Mouse (Mus musculus) intestine, embryonic 15.5 days (tissue): Measurements from ENCODE around the gene Clcnka. TPM values are rescaled to one million over a fixed set of nuclear protein-coding genes. Genes with fewer than 3 reads are reported as not detected.

Experiments
- ATAC-seq: fragments of 200-750 bp; cut with Nextera tagmentation; 2 replicates; pipeline ENCODE4 v1.8.0; 2017; ENCODE audit warnings: moderate TSS enrichment, moderate library complexity
- H3K27ac ChIP-seq: fragments of 300-500 bp; sonication (generic); 2 replicates; pipeline ENCODE4 v1.5.1; 2015; ENCODE audit warnings: mild to moderate bottlenecking, inconsistent platforms
- H3K27me3 ChIP-seq: fragments of 300-500 bp; sonication (generic); replicated peaks from 2 replicates; pipeline ENCODE4 v1.6.1; 2015; ENCODE audit warnings: inconsistent platforms
- H3K36me3 ChIP-seq: fragments of 300-500 bp; sonication (generic); 2 replicates; pipeline ENCODE4 v1.6.1; 2015; ENCODE audit warnings: inconsistent platforms
- H3K4me1 ChIP-seq: fragments of 300-500 bp; sonication (generic); replicated peaks from 2 replicates; pipeline ENCODE4 v1.6.1; 2015; ENCODE audit warnings: inconsistent platforms
- H3K4me2 ChIP-seq: fragments of 300-500 bp; sonication (generic); replicated peaks from 2 replicates; pipeline ENCODE4 v1.6.1; 2015; ENCODE audit warnings: mild to moderate bottlenecking, inconsistent platforms
- H3K4me3 ChIP-seq: fragments of 300-500 bp; sonication (generic); replicated peaks from 2 replicates; pipeline ENCODE4 v1.5.1; 2015; ENCODE audit warnings: inconsistent platforms
- H3K9ac ChIP-seq: fragments of 300-500 bp; sonication (generic); 2 replicates; pipeline ENCODE4 v1.6.1; 2015; ENCODE audit warnings: inconsistent platforms
- H3K9me3 ChIP-seq: fragments of 300-500 bp; sonication (generic); 2 replicates; pipeline ENCODE4 v1.6.1; 2016; ENCODE audit warnings: inconsistent platforms
- WGBS: fragments of 180-500 bp; shearing (Covaris S2); methylation state at CpG from one replicate; pipeline ENCODE4 v1.1.7; 2015; 5-methylcytosine and 5-hydroxymethylcytosine counted together
- polyA plus RNA-seq: library from polyadenylated mRNA; unstranded; fragments of >200 nt; fragmentation: Nextera tagmentation; extraction: Ambion mirVana; gene quantifications from 2 replicates; pipeline ENCODE4 v1.2.1, GENCODE M21; 2015

Clcnka gene
- polyA plus RNA-seq, 1 experiment from 2014 or later, result 0.08 TPM

- H3K4me3 ChIP-seq, result no peak overlapping the region
- H3K36me3 ChIP-seq, result no peaks in the 10 kb centered on the region
- no peak for ATAC-seq
- H3K4me1 ChIP-seq, result peaks cover 20% of the 10 kb centered on the region; the same call in 1 of the 2 replicates
- no peaks in the 10 kb centered on the region for H3K27me3 ChIP-seq
- H3K9me3 ChIP-seq, result no peaks in the 10 kb centered on the region
- no peak overlapping the region for H3K9ac ChIP-seq
- no peak overlapping the region for H3K27ac ChIP-seq
- 53% methylated on average over 9 of the region's 9 CpGs for WGBS
- H3K4me2 ChIP-seq, result no peak overlapping the region
Measured at GRCm38 (mm10) chr4:141429847-141430246, 31.3 kb upstream of the Clcnka start.

- no peak for ATAC-seq
- 83% methylated on average over 6 of the region's 6 CpGs for WGBS
- peaks cover 21% of the 10 kb centered on the region; the same call in 1 of the 2 replicates for H3K4me1 ChIP-seq
Measured at GRCm38 (mm10) chr4:141429381-141429780, 30.9 kb upstream of the Clcnka start.

GRCm38 (mm10) chr4:141427921-141428320, 29.4 kb upstream of the Clcnka start:
- 87% methylated on average over 13 of the region's 13 CpGs for WGBS
- H3K27me3 ChIP-seq, result no peaks in the 10 kb centered on the region
- no peaks in the 10 kb centered on the region for H3K36me3 ChIP-seq
- H3K27ac ChIP-seq, result no peak overlapping the region
- no peak overlapping the region for H3K4me2 ChIP-seq
- no peak overlapping the region for H3K9ac ChIP-seq
- no peak overlapping the region for H3K4me3 ChIP-seq
- H3K9me3 ChIP-seq, result no peaks in the 10 kb centered on the region
- ATAC-seq, result no peak
- peaks cover 21% of the 10 kb centered on the region; the same call in 1 of the 2 replicates for H3K4me1 ChIP-seq

More at GRCm38 (mm10) chr4:141429381-141429780, 30.9 kb upstream of the Clcnka start:
- Histone ChIP-seq H3K27ac (no peak overlapping the region), H3K4me3 (no peak overlapping the region), H3K9me3 (no peaks in the 10 kb centered on the region), H3K27me3 (no peaks in the 10 kb centered on the region), H3K9ac (no peak overlapping the region), H3K4me2 (no peak overlapping the region), H3K36me3 (no peaks in the 10 kb centered on the region)

- Histone ChIP-seq H3K4me2 (0 out of 2 replicates have a peak overlapping the region, but pooled peaks have one; percentile 76), H3K27ac (peak overlapping the region; percentile 17; the same call in 1 of the 2 replicates), H3K4me3 (no peak overlapping the region), H3K4me1 (peaks cover 22% of the 10 kb centered on the region; the same call in 1 of the 2 replicates), H3K36me3 (no peaks in the 10 kb centered on the region), H3K9me3 (no peaks in the 10 kb centered on the region), H3K27me3 (no peaks in the 10 kb centered on the region), H3K9ac (no peak overlapping the region)
- ATAC-seq, result no peak
- WGBS, result 67% methylated on average over 10 of the region's 10 CpGs
Measured at GRCm38 (mm10) chr4:141426796-141427745, 28.5 kb upstream of the Clcnka start.

GRCm38 (mm10) chr4:141425484-141426479, 27.3 kb upstream of the Clcnka start:
- H3K4me3 ChIP-seq, result peak overlapping the region; percentile 41
- peak; percentile 67 for ATAC-seq
- 4% methylated on average over 36 of the region's 36 CpGs for WGBS

GRCm38 (mm10) chr4:141423691-141424431, 25.3 kb upstream of the Clcnka start:
- 88% methylated on average over 13 of the region's 13 CpGs for WGBS

More at GRCm38 (mm10) chr4:141425484-141426479, 27.3 kb upstream of the Clcnka start:
- Histone ChIP-seq H3K27ac (peak overlapping the region; percentile 22), H3K4me2 (peak overlapping the region; percentile 76), H3K9ac (peak overlapping the region; percentile 50), H3K4me1 (peaks cover 35% of the 10 kb centered on the region), H3K27me3 (no peaks in the 10 kb centered on the region), H3K9me3 (no peaks in the 10 kb centered on the region), H3K36me3 (no peaks in the 10 kb centered on the region)

GRCm38 (mm10) chr4:141423288-141423687, 24.8 kb upstream of the Clcnka start:
- Histone ChIP-seq H3K9me3 (no peaks in the 10 kb centered on the region), H3K36me3 (no peaks in the 10 kb centered on the region), H3K9ac (no peak overlapping the region), H3K27me3 (no peaks in the 10 kb centered on the region), H3K4me3 (no peak overlapping the region), H3K27ac (no peak overlapping the region), H3K4me1 (peaks cover 49% of the 10 kb centered on the region), H3K4me2 (peak overlapping the region; percentile 49; the same call in 1 of the 2 replicates)
- 82% methylated on average over 5 of the region's 5 CpGs for WGBS
- no peak for ATAC-seq

More at GRCm38 (mm10) chr4:141423691-141424431, 25.3 kb upstream of the Clcnka start:
- H3K36me3 ChIP-seq, result no peaks in the 10 kb centered on the region
- no peaks in the 10 kb centered on the region for H3K27me3 ChIP-seq
- H3K4me2 ChIP-seq, result no peak overlapping the region
- no peak overlapping the region for H3K9ac ChIP-seq
- no peak overlapping the region for H3K27ac ChIP-seq
- no peak overlapping the region for H3K4me3 ChIP-seq
- peaks cover 49% of the 10 kb centered on the region for H3K4me1 ChIP-seq
- ATAC-seq, result no peak
- no peaks in the 10 kb centered on the region for H3K9me3 ChIP-seq

GRCm38 (mm10) chr4:141422841-141423240, 24.3 kb upstream of the Clcnka start:
- 76% methylated on average over 5 of the region's 5 CpGs for WGBS
- H3K9me3 ChIP-seq, result no peaks in the 10 kb centered on the region
- H3K4me1 ChIP-seq, result peaks cover 49% of the 10 kb centered on the region
- no peak overlapping the region for H3K27ac ChIP-seq
- H3K27me3 ChIP-seq, result no peaks in the 10 kb centered on the region
- no peak overlapping the region for H3K9ac ChIP-seq
- peak overlapping the region; percentile 49 for H3K4me2 ChIP-seq
- no peaks in the 10 kb centered on the region for H3K36me3 ChIP-seq
- no peak for ATAC-seq
- H3K4me3 ChIP-seq, result no peak overlapping the region

- ATAC-seq, result peak; percentile 46
Measured at GRCm38 (mm10) chr4:141421423-141421822, 22.9 kb upstream of the Clcnka start.

GRCm38 (mm10) chr4:141420886-141421285, 22.4 kb upstream of the Clcnka start:
- H3K4me2 ChIP-seq, result peak overlapping the region; percentile 49
- 39% methylated on average over 9 of the region's 9 CpGs for WGBS
- H3K9ac ChIP-seq, result no peak overlapping the region
- peak overlapping the region; percentile 77 for H3K27ac ChIP-seq
- peaks cover 38% of the 10 kb centered on the region for H3K4me1 ChIP-seq
- peak; percentile 76 for ATAC-seq
- no peaks in the 10 kb centered on the region for H3K36me3 ChIP-seq
- H3K4me3 ChIP-seq, result no peak overlapping the region
- no peaks in the 10 kb centered on the region for H3K27me3 ChIP-seq
- no peaks in the 10 kb centered on the region for H3K9me3 ChIP-seq

More at GRCm38 (mm10) chr4:141421423-141421822, 22.9 kb upstream of the Clcnka start:
- Histone ChIP-seq H3K4me1 (peaks cover 43% of the 10 kb centered on the region), H3K9ac (peak overlapping the region; percentile 26; the same call in 1 of the 2 replicates), H3K4me2 (peak overlapping the region; percentile 49), H3K9me3 (no peaks in the 10 kb centered on the region), H3K27ac (peak overlapping the region; percentile 77), H3K36me3 (no peaks in the 10 kb centered on the region), H3K4me3 (peak overlapping the region; percentile 19; the same call in 1 of the 2 replicates), H3K27me3 (no peaks in the 10 kb centered on the region)
- 39% methylated on average over 14 of the region's 14 CpGs for WGBS

GRCm38 (mm10) chr4:141420192-141420829, 21.8 kb upstream of the Clcnka start, which contains the start of gene Hspb7:
TSS of gene Hspb7 (plus strand) at chr4:141420779.
- Histone ChIP-seq H3K9ac (peak within 1 kb of the TSS; percentile 26; the same call in 1 of the 2 replicates), H3K4me1 (peaks cover 33% of the 10 kb centered on the region), H3K4me2 (peak within 1 kb of the TSS; percentile 49), H3K36me3 (no peaks in the 10 kb centered on the region), H3K27me3 (no peaks in the 10 kb centered on the region), H3K4me3 (peak within 1 kb of the TSS; percentile 19; the same call in 1 of the 2 replicates), H3K27ac (peak within 1 kb of the TSS; percentile 77), H3K9me3 (no peaks in the 10 kb centered on the region)
- 54% methylated on average over 9 of the region's 9 CpGs for WGBS
- no peak for ATAC-seq
